Mouse (Mus musculus) urinary bladder, postnatal 14 days (tissue): Measurements from ENCODE around the gene Tmem269.
A peak's percentile ranks its signal among the peaks of the same experiment; 100 is the strongest.

Experiments
- DNase-seq: peaks from one replicate; pipeline ENCODE4 v3.0.0; 2021; ENCODE audit warnings: low spot score

Tmem269 gene

DNA sequence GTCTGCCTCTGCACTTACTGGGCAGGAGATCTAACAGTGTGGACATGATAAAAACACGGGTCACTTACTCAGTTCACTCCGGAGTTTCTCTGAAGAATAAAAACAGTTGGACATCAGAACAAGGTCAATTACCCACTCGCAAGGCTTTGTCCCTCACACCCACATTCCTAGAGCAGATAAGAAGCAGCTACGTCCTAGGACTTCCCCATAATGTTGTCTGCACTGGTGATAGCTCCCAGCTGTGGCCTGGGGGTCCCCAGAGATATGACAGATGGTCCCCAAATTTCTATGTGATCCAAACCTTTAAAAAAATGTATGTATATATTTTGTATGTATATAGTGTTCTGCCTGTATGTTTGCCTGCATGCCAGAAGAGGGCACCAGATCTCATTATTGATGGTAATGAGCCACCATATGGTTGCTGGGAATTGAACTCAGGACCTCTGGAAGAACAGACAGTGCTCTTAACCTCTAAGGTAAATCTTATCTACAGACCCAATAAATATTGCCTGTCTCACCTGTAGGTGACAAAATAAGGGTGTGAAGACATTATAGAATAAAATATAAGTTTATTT, 37.8 kb downstream of the Tmem269 start:
- no peak for DNase-seq

DNA sequence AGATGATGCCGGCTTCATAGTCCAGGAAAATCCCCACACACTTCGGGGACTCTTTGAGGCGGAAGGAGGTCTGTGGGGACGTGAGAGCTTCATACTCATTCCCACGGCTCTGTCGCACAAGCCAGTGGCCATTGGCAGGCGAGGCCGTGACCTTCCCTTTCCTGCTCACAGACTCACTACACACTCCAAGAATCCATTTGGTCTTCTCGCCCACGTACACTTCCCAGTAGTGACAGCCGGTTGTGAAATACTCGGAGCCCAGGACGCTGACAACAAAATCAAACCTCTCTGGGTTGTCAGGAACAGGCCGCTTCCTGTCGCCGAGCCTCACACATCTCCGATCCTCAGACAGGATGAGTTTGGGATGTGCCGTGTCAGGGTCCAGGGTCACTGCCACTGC, 39.7 kb downstream of the Tmem269 start:
- DNase-seq: no peak

DNA sequence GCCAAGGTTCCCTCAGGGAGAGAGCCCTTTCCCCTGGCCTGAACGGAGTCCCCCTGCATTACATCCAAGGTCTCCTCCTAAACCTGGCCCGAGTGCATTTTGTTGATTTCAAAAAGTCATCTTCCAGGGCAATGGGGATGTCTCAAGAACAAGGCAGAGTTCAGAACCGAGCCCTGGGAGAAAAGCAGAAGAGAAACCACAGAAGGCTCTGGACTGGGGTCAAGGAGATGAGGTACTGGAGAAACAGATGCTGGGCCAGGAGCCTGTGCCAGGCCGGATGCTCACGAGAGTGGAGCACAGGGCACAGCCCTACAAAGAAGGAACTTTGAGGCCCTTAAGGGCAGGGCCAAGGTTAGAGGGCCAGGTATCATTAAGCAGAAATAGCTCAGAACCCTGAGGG, 40.3 kb downstream of the Tmem269 start:
- no peak for DNase-seq

DNA sequence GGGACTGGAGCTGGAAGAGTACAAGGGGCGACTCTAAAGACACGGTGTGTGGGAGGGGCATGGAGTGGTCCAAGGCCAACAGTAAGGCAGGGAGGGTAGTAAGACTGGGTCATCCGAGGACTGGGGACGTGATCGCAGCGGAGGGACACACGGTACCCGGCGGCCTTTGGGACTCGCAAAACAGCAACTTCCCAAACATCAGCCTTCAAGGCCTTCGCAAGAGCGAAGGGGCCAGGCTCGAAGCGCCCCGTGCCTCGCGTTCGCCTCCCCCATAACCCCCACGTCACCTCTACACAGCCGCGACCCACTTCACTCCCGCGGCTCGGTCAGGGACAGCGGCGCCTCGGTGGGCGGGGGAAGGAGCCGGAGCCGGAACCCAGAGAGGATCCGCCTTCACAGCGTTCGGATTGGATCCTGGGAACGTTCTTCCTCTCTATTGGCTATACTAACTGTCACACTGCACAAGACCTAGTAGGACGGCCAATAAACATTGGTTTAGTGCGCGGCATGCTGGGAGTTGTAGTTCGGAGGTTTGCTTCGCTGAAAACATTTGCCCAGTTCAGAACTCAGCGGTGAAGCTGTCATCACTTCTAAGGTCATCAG, 44.1 kb downstream of the Tmem269 start, which contains the start of gene Zfp691:
Gene Zfp691, minus strand, starts transcription at position 345 of the 603 bp plus-strand sequence.
- peak; percentile 93 for DNase-seq

DNA sequence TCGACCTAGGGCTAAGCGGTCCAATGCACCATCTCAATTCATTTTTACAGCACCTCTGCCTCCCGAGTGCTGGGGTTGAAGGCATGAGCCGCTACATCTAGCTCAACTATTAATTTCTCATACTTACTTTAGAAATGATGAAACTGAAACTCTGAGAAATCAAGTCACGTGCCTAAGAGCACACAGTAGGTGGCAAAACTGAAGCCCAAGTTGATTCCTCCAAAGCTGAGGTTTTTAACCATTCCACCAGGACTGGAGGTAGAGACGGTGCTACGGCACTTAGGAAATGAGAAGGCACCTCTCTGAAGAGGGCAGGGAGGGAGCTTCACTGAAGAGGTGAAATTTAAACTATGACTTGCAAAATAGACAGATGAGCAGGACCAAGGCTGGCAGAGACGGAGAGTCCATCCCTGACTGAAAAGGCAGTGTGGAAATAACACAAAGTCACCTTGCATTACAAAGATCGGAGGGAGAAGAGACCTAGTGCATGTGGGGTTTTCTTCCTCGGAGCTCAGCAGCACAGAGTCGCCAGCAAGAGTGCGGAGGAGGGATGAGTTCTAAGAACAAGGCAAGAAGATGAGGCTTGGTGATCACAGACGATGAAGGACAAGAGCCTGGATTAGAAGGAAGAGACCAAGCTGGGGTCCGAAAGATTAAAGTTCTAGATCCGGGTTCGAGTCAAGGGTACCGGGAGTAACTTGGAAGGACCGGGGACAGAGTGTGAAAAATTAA, 44.9 kb downstream of the Tmem269 start:
- no peak for DNase-seq

DNA sequence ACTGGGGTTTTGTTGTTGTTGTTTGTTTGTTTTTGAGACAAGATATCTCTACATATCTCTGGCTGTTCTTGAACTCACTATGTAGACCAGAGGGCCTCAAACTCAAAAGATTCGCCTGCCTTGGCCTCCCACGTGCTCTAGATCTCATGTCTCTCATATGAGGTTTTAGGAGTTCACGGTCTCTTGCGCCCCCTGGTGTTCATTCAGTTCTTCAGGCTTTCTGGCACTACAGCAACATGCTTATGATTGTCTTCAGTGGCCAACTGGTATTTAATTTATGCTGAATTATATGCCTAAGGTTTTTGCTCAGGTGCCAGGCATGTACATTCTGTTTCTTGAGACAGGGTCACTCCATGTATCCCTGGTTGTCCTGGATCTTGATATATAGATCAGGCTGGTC, 50.4 kb downstream of the Tmem269 start:
- DNase-seq: peak; percentile 88

DNA sequence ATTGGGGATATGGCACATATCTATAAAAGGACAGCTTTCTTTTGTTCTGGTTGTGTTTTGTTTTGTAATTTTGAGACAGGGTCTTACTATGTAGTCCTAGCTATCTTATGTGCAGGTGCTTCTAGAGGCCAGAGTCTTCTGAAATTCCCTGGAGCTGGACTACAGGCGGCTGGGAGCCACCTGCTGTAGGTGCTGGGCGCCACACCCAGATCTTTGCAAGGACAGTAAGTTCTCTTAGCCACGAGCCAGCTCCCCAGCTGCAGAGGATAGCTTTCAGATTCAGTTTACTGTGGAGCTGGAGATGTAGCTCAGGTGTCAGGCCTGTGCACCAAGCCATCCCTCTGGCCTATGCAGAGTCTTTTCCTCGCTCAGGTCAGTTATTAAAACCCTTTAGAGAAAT, 50.9 kb downstream of the Tmem269 start:
- no peak for DNase-seq

DNA sequence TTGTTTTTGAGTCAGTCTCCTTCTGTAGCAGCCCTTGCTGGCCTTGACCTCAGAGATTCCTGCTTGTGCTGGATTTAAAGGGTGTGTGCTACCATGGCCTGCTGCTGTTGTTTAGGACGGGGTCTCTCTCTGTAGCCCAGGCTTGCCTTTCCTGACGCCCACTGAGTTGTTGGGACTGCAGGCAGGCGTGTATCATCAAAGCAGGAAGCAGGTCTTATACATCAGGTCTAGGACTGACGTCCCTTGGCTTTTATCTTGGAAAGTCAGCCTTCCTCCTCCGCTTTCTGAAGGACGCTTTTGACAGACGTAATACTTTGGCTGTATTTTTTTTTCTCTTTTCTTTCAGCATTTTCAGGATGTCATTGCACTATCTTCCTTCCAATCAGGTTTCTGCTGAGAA, 52.1 kb downstream of the Tmem269 start:
- no peak for DNase-seq

DNA sequence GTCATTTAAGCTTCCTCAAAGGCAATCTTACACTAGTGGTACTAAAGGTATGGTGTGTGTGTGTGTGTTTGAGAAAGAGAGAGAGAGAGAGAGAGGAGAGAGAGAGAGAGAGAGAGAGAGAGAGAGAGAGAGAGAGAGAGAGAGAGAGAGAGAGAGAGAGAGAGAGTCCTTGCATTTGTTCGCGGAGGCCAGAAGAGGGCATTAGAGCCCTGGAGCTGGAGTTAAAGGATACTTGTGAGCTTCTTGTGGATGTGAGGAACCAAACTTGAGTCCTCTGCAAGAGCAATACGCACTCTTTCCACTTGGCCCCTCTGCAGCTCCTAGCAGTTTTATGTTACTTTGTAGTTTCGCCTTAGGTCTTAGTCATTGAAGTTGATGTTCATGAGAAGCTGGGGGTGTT, 55.0 kb downstream of the Tmem269 start:
- DNase-seq: no peak

DNA sequence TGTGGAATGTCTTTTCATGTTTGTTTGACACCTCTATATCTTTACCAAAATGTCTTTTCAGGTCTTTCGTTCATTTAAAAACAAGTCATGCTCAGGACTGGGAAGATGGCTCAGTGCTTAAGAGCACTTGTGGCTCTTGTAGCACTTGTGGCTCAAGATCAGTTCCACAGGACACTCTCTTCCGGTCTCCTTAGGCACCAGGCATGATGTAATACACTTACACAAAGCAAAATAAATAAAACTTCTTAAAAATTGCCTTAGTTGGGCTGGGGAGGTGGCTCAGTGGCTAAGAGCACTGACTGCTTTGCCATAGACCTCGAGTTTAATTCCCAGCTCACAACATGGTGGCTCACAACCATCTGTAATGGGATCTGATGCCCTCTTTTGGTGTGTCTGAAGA, 56.7 kb downstream of the Tmem269 start:
- DNase-seq: no peak

DNA sequence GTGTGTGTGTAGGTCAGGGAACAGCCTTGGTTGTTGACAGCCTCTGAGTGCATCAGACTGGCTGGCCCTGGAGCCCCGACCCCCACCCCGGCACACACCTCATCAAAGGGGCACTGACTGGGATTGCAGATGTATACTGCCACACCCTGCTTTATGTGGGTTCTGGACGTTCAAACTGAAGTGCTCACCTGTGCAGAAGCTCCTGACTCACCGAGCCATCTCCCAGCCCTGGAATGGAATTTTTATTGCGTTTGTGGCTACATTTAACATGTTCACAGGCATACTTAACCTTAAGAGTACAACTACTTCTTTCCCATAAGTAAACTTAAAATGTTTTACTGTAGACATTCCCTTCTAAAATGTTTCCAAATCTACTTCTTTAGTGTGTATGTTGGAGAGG, 60.1 kb downstream of the Tmem269 start:
- peak; percentile 41 for DNase-seq

DNA sequence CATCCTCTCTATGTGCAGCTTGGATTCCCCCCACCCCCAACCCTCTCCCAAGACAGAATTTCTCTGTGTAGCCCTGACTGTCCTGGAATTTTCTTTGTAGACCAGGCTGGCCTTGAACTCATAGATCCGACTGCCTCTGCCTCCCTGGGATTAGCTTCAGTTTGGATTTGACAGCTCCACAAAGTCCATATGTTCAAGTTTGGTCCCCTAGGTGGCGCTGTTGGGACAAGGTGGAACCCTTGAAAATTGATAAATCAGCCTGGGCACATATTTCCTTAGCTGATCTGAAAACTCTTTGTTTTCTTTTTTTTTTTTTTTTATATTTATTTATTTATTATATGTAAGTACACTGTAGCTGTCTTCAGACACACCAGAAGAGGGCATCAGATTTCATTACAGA, 60.8 kb downstream of the Tmem269 start:
- DNase-seq: peak; percentile 79
